Mouse (Mus musculus) bone marrow, adult 2 months (tissue): Measurements from ENCODE around the gene Amacr.

Source experiments
- CTCF ChIP-seq: fragments of 200-500 bp; IDR thresholded peaks from 2 replicates; pipeline ENCODE4 v1.5.1; 2011; ENCODE audit warnings: low read length, control low read depth; ENCODE audit not compliant: control insufficient read depth, insufficient read depth
- POLR2A ChIP-seq: fragments of 200-500 bp; IDR thresholded peaks from 2 replicates; pipeline ENCODE4 v1.6.1; 2011; ENCODE audit warnings: low read depth, mild to moderate bottlenecking, control low read depth, low read length, borderline replicate concordance; ENCODE audit not compliant: control insufficient read depth

GRCm38 (mm10) chr15:10981377-10982063 lies at the start of gene Amacr:
- TF ChIP-seq POLR2A: peak; percentile 68; the same call in 1 of the 2 replicates
- no peak for TF ChIP-seq CTCF
